Mouse (Mus musculus): ENCODE measurements around the gene Ccnq. TPM values are rescaled to one million over a fixed set of nuclear protein-coding genes. Genes with fewer than 3 reads are reported as not detected.

Gene Ccnq
- polyA plus RNA-seq, 1 experiment from 2014 or later, result 50.8 TPM

DNA sequence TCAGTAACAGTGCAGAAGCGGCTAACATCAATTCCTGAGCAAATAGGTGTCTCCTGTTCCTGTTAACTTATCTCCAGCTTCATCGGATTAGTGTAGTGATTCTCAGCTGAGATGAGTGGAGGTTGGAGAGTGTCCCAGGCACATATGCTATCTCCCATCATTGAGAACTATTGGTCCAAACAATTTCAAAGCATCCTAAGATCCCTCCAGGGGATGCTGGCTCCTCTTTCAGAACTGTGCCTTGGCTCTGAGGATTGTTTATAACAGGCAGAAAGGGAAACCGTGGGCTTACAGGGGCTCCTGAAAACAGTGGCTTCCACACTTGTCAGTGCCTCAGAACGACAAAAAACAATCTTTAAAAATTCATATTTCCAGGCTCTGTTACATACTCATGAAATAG, 23.5 kb downstream of the Ccnq start:
- Histone ChIP-seq H3K36me3 (ENCODE audit: control insufficient read depth, insufficient read depth, low read length) (no peaks in the 10 kb centered on the region), H3K27me3 (ENCODE audit: control insufficient read depth, insufficient read depth, low read length) (no peaks in the 10 kb centered on the region), H3K9me3 (ENCODE audit: control insufficient read depth, low read length) (no peaks in the 10 kb centered on the region), H3K4me1 (ENCODE audit: control insufficient read depth, insufficient read depth, low read length) (no peaks in the 10 kb centered on the region), H3K4me2 (replicated peaks; ENCODE audit: low read depth, low read length) (no peak overlapping the region), H3K4me3 (ENCODE audit: low read length) (no peak overlapping the region), H3K27ac (ENCODE audit: low read depth, low read length) (no peak overlapping the region), H3K9ac (ENCODE audit: low read depth, low read length) (no peak overlapping the region)
- no peak for ATAC-seq (ENCODE audit: low FRiP score, low TSS enrichment)
- 76% methylated on average over 4 of the region's 4 CpGs for WGBS

DNA sequence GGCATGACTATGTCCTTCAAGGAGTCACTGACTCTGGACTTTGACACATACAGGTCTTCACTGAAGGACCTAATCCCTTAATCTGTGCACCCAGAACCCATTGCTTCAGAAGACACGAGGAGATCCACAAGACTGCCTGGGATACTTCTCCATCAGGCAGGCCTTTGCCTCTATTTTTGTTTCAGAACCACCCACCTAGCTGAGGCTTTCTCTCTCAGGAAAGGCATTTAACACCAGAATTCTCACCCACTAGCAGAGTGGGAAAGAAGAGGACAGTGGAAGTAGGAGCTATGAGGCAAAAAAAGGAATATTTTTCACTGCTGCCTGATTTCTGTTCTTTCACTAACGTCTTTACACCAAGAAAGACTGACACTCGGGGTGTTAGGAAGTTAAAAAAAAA, 25.2 kb downstream of the Ccnq start:
- H3K9me3 ChIP-seq (ENCODE audit: control insufficient read depth, low read length), result no peaks in the 10 kb centered on the region
- H3K9ac ChIP-seq (ENCODE audit: low read depth, low read length), result no peak overlapping the region
- no peaks in the 10 kb centered on the region for H3K27me3 ChIP-seq (ENCODE audit: control insufficient read depth, insufficient read depth, low read length)
- no peak for ATAC-seq (ENCODE audit: low FRiP score, low TSS enrichment)
- H3K4me1 ChIP-seq (ENCODE audit: control insufficient read depth, insufficient read depth, low read length), result no peaks in the 10 kb centered on the region
- no peaks in the 10 kb centered on the region for H3K36me3 ChIP-seq (ENCODE audit: control insufficient read depth, insufficient read depth, low read length)
- H3K4me2 ChIP-seq (replicated peaks; ENCODE audit: low read depth, low read length), result no peak overlapping the region
- no peak overlapping the region for H3K4me3 ChIP-seq (ENCODE audit: low read length)
- no peak overlapping the region for H3K27ac ChIP-seq (ENCODE audit: low read depth, low read length)
- 65% methylated on average over 3 of the region's 3 CpGs for WGBS

DNA sequence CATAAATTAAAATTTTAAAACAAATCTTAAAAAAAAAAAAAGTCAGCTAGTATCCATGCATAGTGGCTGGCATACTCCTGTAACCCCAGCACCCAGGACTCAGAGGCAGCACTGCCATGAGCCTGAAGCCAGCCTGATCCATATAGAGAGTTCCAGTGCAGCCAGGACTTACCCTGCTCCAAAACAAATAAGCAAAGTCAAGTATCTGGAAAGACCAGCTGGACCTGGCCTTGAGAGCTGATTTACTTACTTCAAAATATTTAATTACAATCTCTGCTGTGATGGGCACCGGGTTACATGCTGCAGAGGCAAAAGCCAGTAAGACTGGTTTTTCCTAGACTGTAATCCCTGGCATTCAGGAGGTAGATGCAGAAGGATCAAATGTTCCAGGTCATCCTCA, 26.7 kb downstream of the Ccnq start:
- Histone ChIP-seq H3K27ac (ENCODE audit: low read depth, low read length) (no peak overlapping the region), H3K4me1 (ENCODE audit: control insufficient read depth, insufficient read depth, low read length) (no peaks in the 10 kb centered on the region), H3K9ac (ENCODE audit: low read depth, low read length) (no peak overlapping the region), H3K27me3 (ENCODE audit: control insufficient read depth, insufficient read depth, low read length) (no peaks in the 10 kb centered on the region), H3K36me3 (ENCODE audit: control insufficient read depth, insufficient read depth, low read length) (no peaks in the 10 kb centered on the region), H3K4me2 (replicated peaks; ENCODE audit: low read depth, low read length) (no peak overlapping the region), H3K9me3 (ENCODE audit: control insufficient read depth, low read length) (no peaks in the 10 kb centered on the region), H3K4me3 (ENCODE audit: low read length) (no peak overlapping the region)
- 48% methylated on average over 1 of the region's 1 CpGs for WGBS
- ATAC-seq (ENCODE audit: low FRiP score, low TSS enrichment), result no peak

DNA sequence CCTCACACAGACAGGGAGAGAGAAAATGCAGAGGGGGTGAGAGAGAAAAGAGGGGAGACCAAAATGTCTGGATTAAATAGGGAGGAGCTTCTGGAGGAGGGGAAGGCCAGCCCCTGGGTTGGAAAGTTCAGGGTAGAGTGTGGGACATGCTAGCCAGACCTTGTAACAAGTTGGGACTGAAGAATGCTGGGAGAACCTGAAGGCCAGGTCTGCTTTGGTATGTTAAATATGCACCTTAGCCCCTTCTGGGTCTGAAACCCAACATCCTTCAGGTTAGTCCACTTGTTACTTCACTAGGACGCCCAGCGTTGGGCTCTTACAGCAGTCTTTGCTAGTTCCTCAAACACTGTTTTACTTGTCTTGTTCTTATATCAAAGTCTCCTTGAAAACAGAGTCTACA, 30.1 kb downstream of the Ccnq start:
- no peaks in the 10 kb centered on the region for H3K4me1 ChIP-seq (ENCODE audit: control insufficient read depth, insufficient read depth, low read length)
- H3K27me3 ChIP-seq (ENCODE audit: control insufficient read depth, insufficient read depth, low read length), result no peaks in the 10 kb centered on the region
- no peak overlapping the region for H3K9ac ChIP-seq (ENCODE audit: low read depth, low read length)
- H3K9me3 ChIP-seq (ENCODE audit: control insufficient read depth, low read length), result no peaks in the 10 kb centered on the region
- no peak overlapping the region for H3K4me2 ChIP-seq (replicated peaks; ENCODE audit: low read depth, low read length)
- no peaks in the 10 kb centered on the region for H3K36me3 ChIP-seq (ENCODE audit: control insufficient read depth, insufficient read depth, low read length)
- no peak overlapping the region for H3K4me3 ChIP-seq (ENCODE audit: low read length)
- ATAC-seq (ENCODE audit: low FRiP score, low TSS enrichment), result no peak
- H3K27ac ChIP-seq (ENCODE audit: low read depth, low read length), result no peak overlapping the region
- 82% methylated on average over 2 of the region's 2 CpGs for WGBS

DNA sequence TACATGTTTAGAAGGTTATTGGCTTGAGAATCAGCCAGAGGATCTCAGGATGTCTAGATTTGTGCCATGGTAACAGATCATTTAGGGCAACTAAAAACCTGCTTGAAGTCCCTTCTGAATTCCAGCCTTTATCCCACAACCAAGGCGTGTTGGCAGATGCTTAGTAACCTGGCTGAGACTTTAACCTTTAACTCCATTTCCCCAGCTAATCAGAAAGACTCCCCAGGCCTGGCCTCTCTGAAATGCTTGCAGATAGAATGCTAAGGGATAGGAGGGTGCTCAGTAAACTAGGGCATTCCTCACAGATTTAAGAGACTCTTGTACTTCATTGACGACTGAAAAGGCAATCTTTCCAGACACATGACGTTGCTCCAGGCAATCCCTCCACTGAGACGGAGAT, 33.9 kb downstream of the Ccnq start:
- Histone ChIP-seq H3K9ac (ENCODE audit: low read depth, low read length) (no peak overlapping the region), H3K9me3 (ENCODE audit: control insufficient read depth, low read length) (no peaks in the 10 kb centered on the region), H3K4me3 (ENCODE audit: low read length) (no peak overlapping the region), H3K36me3 (ENCODE audit: control insufficient read depth, insufficient read depth, low read length) (no peaks in the 10 kb centered on the region), H3K27me3 (ENCODE audit: control insufficient read depth, insufficient read depth, low read length) (no peaks in the 10 kb centered on the region), H3K4me1 (ENCODE audit: control insufficient read depth, insufficient read depth, low read length) (no peaks in the 10 kb centered on the region), H3K27ac (ENCODE audit: low read depth, low read length) (no peak overlapping the region), H3K4me2 (replicated peaks; ENCODE audit: low read depth, low read length) (no peak overlapping the region)
- ATAC-seq (ENCODE audit: low FRiP score, low TSS enrichment), result no peak
- WGBS, result 53% methylated on average over 4 of the region's 4 CpGs

DNA sequence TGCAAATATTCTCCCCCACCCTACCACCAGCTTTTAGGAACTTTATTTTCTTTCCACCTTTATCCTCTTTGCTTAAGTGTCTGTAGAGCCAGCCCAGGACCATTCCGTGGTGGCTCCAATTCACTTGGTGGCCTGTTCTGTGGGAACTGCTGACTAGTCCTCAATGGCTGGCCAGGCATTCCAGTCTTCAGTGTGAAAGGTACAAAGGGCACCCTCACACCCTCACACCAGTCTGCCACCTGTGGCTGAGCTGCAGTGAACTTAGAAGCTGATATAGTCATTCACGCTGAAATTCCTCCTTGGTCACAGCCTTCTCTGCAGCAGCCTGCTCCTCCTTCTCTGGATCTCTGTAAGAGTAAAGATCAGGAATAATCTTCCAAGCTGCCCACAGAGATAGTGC, 42.9 kb downstream of the Ccnq start:
- H3K36me3 ChIP-seq (ENCODE audit: control insufficient read depth, insufficient read depth, low read length), result no peaks in the 10 kb centered on the region
- H3K9ac ChIP-seq (ENCODE audit: low read depth, low read length), result no peak overlapping the region
- H3K27ac ChIP-seq (ENCODE audit: low read depth, low read length), result no peak overlapping the region
- no peak overlapping the region for H3K4me2 ChIP-seq (replicated peaks; ENCODE audit: low read depth, low read length)
- 78% methylated on average over 2 of the region's 2 CpGs for WGBS
- no peak overlapping the region for H3K4me3 ChIP-seq (ENCODE audit: low read length)
- no peaks in the 10 kb centered on the region for H3K4me1 ChIP-seq (ENCODE audit: control insufficient read depth, insufficient read depth, low read length)
- no peak for ATAC-seq (ENCODE audit: low FRiP score, low TSS enrichment)
- no peaks in the 10 kb centered on the region for H3K9me3 ChIP-seq (ENCODE audit: control insufficient read depth, low read length)
- no peaks in the 10 kb centered on the region for H3K27me3 ChIP-seq (ENCODE audit: control insufficient read depth, insufficient read depth, low read length)

DNA sequence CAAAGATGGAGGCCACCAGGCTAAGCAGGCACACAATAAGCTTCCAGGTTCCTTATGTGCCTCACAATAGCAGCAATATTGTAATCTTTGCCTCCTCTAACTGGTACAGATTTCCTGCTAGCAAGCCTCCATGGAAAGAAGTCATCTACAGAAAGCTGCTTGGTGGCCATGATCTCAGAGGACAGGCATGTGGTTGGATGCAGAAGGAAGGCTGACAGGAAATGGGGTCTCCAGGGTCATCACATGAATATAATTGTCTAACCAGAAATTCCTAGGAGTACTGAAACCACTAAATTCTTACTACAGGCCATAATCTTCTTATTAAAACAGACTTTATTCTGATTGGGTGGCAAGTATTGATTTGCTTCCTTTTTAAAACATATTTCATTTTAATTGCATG, 45.5 kb downstream of the Ccnq start:
- H3K27me3 ChIP-seq (ENCODE audit: control insufficient read depth, insufficient read depth, low read length), result no peaks in the 10 kb centered on the region
- no peak overlapping the region for H3K27ac ChIP-seq (ENCODE audit: low read depth, low read length)
- H3K4me1 ChIP-seq (ENCODE audit: control insufficient read depth, insufficient read depth, low read length), result no peaks in the 10 kb centered on the region
- H3K4me3 ChIP-seq (ENCODE audit: low read length), result no peak overlapping the region
- no peaks in the 10 kb centered on the region for H3K36me3 ChIP-seq (ENCODE audit: control insufficient read depth, insufficient read depth, low read length)
- H3K4me2 ChIP-seq (replicated peaks; ENCODE audit: low read depth, low read length), result no peak overlapping the region
- no peak for ATAC-seq (ENCODE audit: low FRiP score, low TSS enrichment)
- H3K9ac ChIP-seq (ENCODE audit: low read depth, low read length), result no peak overlapping the region
- H3K9me3 ChIP-seq (ENCODE audit: control insufficient read depth, low read length), result no peaks in the 10 kb centered on the region

DNA sequence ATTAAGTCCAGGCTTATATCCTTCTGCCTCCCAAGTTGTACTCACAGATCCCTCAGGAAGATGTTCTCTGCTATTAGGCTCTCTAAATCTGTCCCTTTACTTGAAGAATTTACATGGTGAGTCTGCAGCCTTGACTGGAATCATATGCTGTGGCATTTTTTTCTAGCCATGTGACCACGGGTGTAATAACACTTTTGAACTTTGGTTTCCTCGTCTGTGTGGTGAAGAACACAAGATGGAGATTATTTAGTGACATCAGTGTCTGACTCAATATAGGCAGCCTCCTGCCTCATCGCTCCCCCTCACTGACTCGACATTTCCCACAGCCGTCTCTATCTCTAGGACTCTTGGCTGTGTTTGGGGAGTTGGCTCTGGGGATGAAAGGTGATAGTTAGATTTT, 48.4 kb downstream of the Ccnq start:
- 81% methylated on average over 5 of the region's 5 CpGs for WGBS
- H3K4me2 ChIP-seq (replicated peaks; ENCODE audit: low read depth, low read length), result no peak overlapping the region
- no peak for ATAC-seq (ENCODE audit: low FRiP score, low TSS enrichment)
- H3K36me3 ChIP-seq (ENCODE audit: control insufficient read depth, insufficient read depth, low read length), result no peaks in the 10 kb centered on the region
- no peak overlapping the region for H3K4me3 ChIP-seq (ENCODE audit: low read length)
- H3K4me1 ChIP-seq (ENCODE audit: control insufficient read depth, insufficient read depth, low read length), result no peaks in the 10 kb centered on the region
- no peaks in the 10 kb centered on the region for H3K27me3 ChIP-seq (ENCODE audit: control insufficient read depth, insufficient read depth, low read length)
- no peak overlapping the region for H3K27ac ChIP-seq (ENCODE audit: low read depth, low read length)
- H3K9me3 ChIP-seq (ENCODE audit: control insufficient read depth, low read length), result no peaks in the 10 kb centered on the region
- no peak overlapping the region for H3K9ac ChIP-seq (ENCODE audit: low read depth, low read length)

DNA sequence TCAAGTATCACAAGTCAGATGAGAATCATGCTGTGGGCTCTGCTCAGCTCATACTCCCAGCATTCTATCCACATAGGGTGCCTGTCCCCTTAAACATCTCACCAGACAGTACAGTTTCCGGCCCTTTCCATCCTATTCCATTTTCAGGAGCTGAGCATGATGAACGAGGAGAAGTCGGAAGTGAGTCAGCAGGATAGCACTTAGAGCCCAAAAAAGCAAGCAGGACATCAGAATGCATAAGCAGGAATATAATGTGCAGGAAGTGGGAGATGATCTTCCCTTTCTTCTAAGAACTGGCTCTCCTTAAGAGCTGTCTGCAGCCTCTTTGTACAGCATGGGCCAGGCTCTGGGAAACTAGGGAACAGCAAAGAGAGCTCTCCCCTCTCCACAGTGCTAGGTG, 49.2 kb downstream of the Ccnq start:
- H3K9me3 ChIP-seq (ENCODE audit: control insufficient read depth, low read length), result no peaks in the 10 kb centered on the region
- 60% methylated on average over 3 of the region's 3 CpGs for WGBS
- no peak for ATAC-seq (ENCODE audit: low FRiP score, low TSS enrichment)
- no peak overlapping the region for H3K27ac ChIP-seq (ENCODE audit: low read depth, low read length)
- H3K4me1 ChIP-seq (ENCODE audit: control insufficient read depth, insufficient read depth, low read length), result no peaks in the 10 kb centered on the region
- H3K4me3 ChIP-seq (ENCODE audit: low read length), result no peak overlapping the region
- no peaks in the 10 kb centered on the region for H3K36me3 ChIP-seq (ENCODE audit: control insufficient read depth, insufficient read depth, low read length)
- H3K9ac ChIP-seq (ENCODE audit: low read depth, low read length), result no peak overlapping the region
- H3K4me2 ChIP-seq (replicated peaks; ENCODE audit: low read depth, low read length), result no peak overlapping the region
- H3K27me3 ChIP-seq (ENCODE audit: control insufficient read depth, insufficient read depth, low read length), result no peaks in the 10 kb centered on the region

Data from kidney, embryonic 14.5 days (tissue).